Mouse (Mus musculus): ENCODE data around the gene Nemf.

The Nemf gene

GRCm38 (mm10) chr12:69300391-69300790 lies 56.6 kb downstream of the Nemf start:
- DNase-seq = no peak

GRCm38 (mm10) chr12:69299831-69300230 lies 57.1 kb downstream of the Nemf start:
- no peak for DNase-seq

- peak; percentile 73 to 81 for DNase-seq
Observed at GRCm38 (mm10) chr12:69299231-69299630, 57.7 kb downstream of the Nemf start.

GRCm38 (mm10) chr12:69298281-69298680 lies 58.7 kb downstream of the Nemf start:
- no peak for DNase-seq

GRCm38 (mm10) chr12:69297411-69298150 lies 59.4 kb downstream of the Nemf start:
- DNase-seq = no peak

GRCm38 (mm10) chr12:69296511-69297410 lies 60.2 kb downstream of the Nemf start, which contains the start of gene Klhdc2:
Klhdc2 (plus strand) TSS chr12:69296681.
- peak; percentile 81 to 90 for DNase-seq

GRCm38 (mm10) chr12:69295651-69296050 lies 61.3 kb downstream of the Nemf start:
- DNase-seq = no peak

- no peak for DNase-seq
Observed at GRCm38 (mm10) chr12:69294936-69295335, 62.0 kb downstream of the Nemf start.

- no peak for DNase-seq
Observed at GRCm38 (mm10) chr12:69293815-69294214, 63.1 kb downstream of the Nemf start.

GRCm38 (mm10) chr12:69292401-69292800 lies 64.6 kb downstream of the Nemf start:
- no peak for DNase-seq

- DNase-seq = no peak
Observed at GRCm38 (mm10) chr12:69288699-69289098, 68.3 kb downstream of the Nemf start.

GRCm38 (mm10) chr12:69287535-69287934 lies 69.4 kb downstream of the Nemf start:
- DNase-seq = no peak

GRCm38 (mm10) chr12:69283146-69283545 lies 73.8 kb downstream of the Nemf start:
- no peak for DNase-seq

- DNase-seq = no peak
Observed at GRCm38 (mm10) chr12:69280915-69281314, 76.0 kb downstream of the Nemf start.

- no peak for DNase-seq
Observed at GRCm38 (mm10) chr12:69279931-69280469, 77.0 kb downstream of the Nemf start.

GRCm38 (mm10) chr12:69268956-69269355 lies 88.0 kb downstream of the Nemf start:
- DNase-seq = no peak

GRCm38 (mm10) chr12:69267956-69268632 lies 88.9 kb downstream of the Nemf start:
- DNase-seq = no peak

GRCm38 (mm10) chr12:69265031-69265430 lies 91.9 kb downstream of the Nemf start:
- no peak for DNase-seq

- no peak for DNase-seq
Observed at GRCm38 (mm10) chr12:69262251-69262650, 94.7 kb downstream of the Nemf start.
